Mouse (Mus musculus): ENCODE results near the gene Ifna7.
"Not testable (repeated sequence)": the region's sequence is repeated elsewhere in the genome, so short reads cannot be mapped to it uniquely, and the experiment has no call there.

DNA sequence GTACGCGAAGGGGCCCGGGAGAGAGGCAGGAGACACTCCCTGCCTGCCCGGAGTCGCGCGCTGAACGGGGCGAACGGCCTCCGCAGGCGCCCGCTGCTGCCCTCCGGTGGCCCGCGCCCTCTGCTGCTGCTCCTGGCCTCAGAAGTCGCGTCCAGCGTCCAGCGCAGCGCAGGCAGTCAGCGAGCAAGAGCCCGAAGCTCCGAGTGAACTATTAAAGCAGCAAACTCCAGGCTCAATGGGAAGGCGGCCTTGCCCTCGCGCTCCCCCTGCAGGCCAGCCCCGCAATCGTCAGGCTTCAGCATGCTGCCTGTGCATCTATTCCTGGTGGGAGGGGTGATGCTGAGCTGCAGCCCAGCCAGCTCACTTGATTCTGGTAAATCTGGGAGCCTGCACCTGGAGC lies 39.4 kb upstream of the Ifna7 start, which contains the start of gene Gm13289:
- not testable (repeated sequence) for TF ChIP-seq POLR2A, CTCF (IDR thresholded peaks at IDR 0.05; ENCODE audit: insufficient read depth, low read depth, low read length)

Measured in olfactory bulb, adult 2 months (tissue).